Mouse (Mus musculus) adrenal gland, postnatal 4 days (tissue): ENCODE results near the gene Cyp11a1. TPM values are rescaled to one million over a fixed set of nuclear protein-coding genes. Genes with fewer than 3 reads are reported as not detected.

Experiments
- DNase-seq, 2 experiments: peaks; one replicate each; pipeline ENCODE4 v3.0.0; 2021 to 2022; ENCODE audit warnings: low spot score in 2 of 2, mixed read lengths in 2 of 2
- total RNA-seq, 2 experiments: library from RNA; stranded (reverse); gene quantifications; 2 replicates each; pipeline ENCODE4 v1.2.3; 2021

The Cyp11a1 gene
- total RNA-seq, 2 experiments from 2014 or later: 2,307 to 2,341 TPM

GRCm38 (mm10) chr9:58067546-58067945 is 61.3 kb downstream of the Cyp11a1 start:
- no peak for DNase-seq

DNA sequence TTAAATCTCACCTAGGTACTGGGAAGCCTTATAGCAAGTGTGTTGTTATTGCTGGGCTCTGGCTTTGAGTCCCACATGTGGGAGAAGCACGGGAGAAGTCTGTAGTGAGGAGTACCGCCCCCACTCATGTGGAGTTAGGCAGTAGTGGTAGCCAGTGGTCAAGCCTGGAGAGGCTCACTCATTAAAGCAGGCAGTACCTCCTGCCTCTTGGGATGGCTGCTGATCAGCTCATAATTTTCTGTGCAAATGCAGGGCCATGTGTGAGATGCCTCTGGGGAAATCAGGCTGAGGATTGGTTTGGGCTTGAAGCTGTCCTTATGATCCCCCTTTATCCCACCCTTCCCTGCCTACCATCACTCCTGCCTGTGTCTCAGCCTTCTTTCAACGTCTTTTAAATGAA is 68.3 kb downstream of the Cyp11a1 start:
- no peak for DNase-seq

Other genes with a start within 250 kb of the Cyp11a1 start
- 10 to 100 TPM; 72.6 to 82.5 TPM for gene Clk3, start 240.6 kb upstream of the Cyp11a1 start, total RNA-seq
- 1 to 10 TPM; 4.1 to 6.3 TPM for gene Arid3b, start 169.6 kb upstream of the Cyp11a1 start, total RNA-seq
- gene Ubl7, start 95.4 kb upstream of the Cyp11a1 start, total RNA-seq: 10 to 100 TPM; 78.8 to 85.3 TPM
- 10 to 100 TPM; 15.1 to 16.1 TPM for gene Sema7a, start 66.3 kb upstream of the Cyp11a1 start, total RNA-seq
- gene Stra6, start 57.4 kb downstream of the Cyp11a1 start, total RNA-seq: 1 to 10 TPM in 1 of 2 experiments, under 1 TPM in 1; 0.90 to 2.2 TPM
- gene Ccdc33, start 112.4 kb downstream of the Cyp11a1 start, total RNA-seq: under 1 TPM in 1 of 2 experiments, not detected in 1; 0.87 TPM
- 10 to 100 TPM; 64.5 to 66.7 TPM for gene Islr, start 197.9 kb downstream of the Cyp11a1 start, total RNA-seq
- gene Islr2, start 197.9 kb downstream of the Cyp11a1 start, total RNA-seq: 10 to 100 TPM in 1 of 2 experiments, 1 to 10 TPM in 1; 8.2 to 10.3 TPM
- 10 to 100 TPM; 31.6 to 32.1 TPM for gene Pml, start 243.4 kb downstream of the Cyp11a1 start, total RNA-seq
- gene Stoml1, start 246.8 kb downstream of the Cyp11a1 start, total RNA-seq: 10 to 100 TPM; 29.9 to 30.8 TPM